Comparison of ENCODE assay signal across 8 mouse cellular contexts in the genomic region with DNA sequence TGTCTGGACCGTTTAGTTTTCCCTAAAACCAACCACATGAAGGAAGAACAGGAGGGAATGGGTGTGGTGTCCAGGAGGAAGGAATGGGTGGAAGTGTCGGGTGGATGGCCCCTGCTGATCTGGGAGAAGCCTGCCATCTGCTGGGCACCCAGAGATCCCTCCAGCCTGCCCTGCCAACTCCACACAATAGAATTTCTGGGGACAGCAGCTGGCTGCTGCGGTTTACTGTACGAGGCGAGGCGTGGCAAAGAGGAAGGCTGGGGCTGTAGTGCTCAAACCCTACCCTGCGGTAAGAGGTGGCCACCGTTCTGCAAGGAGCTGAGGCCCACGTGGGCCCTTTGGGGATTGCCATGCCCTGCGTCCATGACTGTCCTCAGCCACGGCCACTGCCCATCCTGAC. TPM values are rescaled to one million over a fixed set of nuclear protein-coding genes. Genes with fewer than 3 reads are reported as not detected.
DNase-seq lines count a peak whose midpoint lies in the region; ATAC-seq and TF ChIP-seq lines count a peak whose summit lies in the region.

No protein-coding gene starts in this region.

- WGBS in embryonic facial prominence, embryonic 15.5 days: 19% methylated on average over 11 of the region's 11 CpGs
- WGBS in heart, embryonic 15.5 days: 22% methylated on average over 11 of the region's 11 CpGs
- 25% methylated on average over 11 of the region's 11 CpGs for WGBS in kidney, postnatal 0 days
- 20% methylated on average over 11 of the region's 11 CpGs for WGBS in lung, embryonic 15.5 days

- H3K4me3 ChIP-seq in E14TG2a.4 (replicated peaks; ENCODE audit: low read length): no peak overlapping the region
- H3K4me3 ChIP-seq in embryonic facial prominence, embryonic 15.5 days (replicated peaks): no peak overlapping the region
- no peak overlapping the region for H3K4me3 ChIP-seq in heart, embryonic 15.5 days
- H3K4me3 ChIP-seq in kidney, postnatal 0 days (replicated peaks; ENCODE audit: low read depth, low read length): no peak overlapping the region
- no peak overlapping the region for H3K4me3 ChIP-seq in lung, embryonic 15.5 days

- H3K4me1 ChIP-seq in E14TG2a.4 (replicated peaks; ENCODE audit: low read depth, low read length): peaks cover 50% of the 10 kb centered on the region
- H3K4me1 ChIP-seq in embryonic facial prominence, embryonic 15.5 days: peaks cover 52% of the 10 kb centered on the region
- peaks cover 33% of the 10 kb centered on the region for H3K4me1 ChIP-seq in heart, embryonic 15.5 days (replicated peaks)
- H3K4me1 ChIP-seq in kidney, postnatal 0 days (replicated peaks; ENCODE audit: insufficient read depth, low read length): no peaks in the 10 kb centered on the region
- peaks cover 39% of the 10 kb centered on the region for H3K4me1 ChIP-seq in lung, embryonic 15.5 days

- no peak overlapping the region for H3K4me2 ChIP-seq in embryonic facial prominence, embryonic 15.5 days (replicated peaks)
- no peak overlapping the region for H3K4me2 ChIP-seq in heart, embryonic 15.5 days
- no peak overlapping the region for H3K4me2 ChIP-seq in kidney, postnatal 0 days (ENCODE audit: low read length)
- no peak overlapping the region for H3K4me2 ChIP-seq in lung, embryonic 15.5 days

- ATAC-seq in embryonic facial prominence, embryonic 15.5 days (ENCODE audit: insufficient number of reproducible peaks, low FRiP score, low TSS enrichment, low read depth): peak; percentile 63; the same call in 1 of the 2 replicates
- peak; percentile 60; the same call in 1 of the 2 replicates for ATAC-seq in heart, embryonic 15.5 days (replicated peaks; ENCODE audit: insufficient number of reproducible peaks, insufficient read depth, low FRiP score, low read depth)
- ATAC-seq in kidney, postnatal 0 days (replicated peaks; ENCODE audit: low FRiP score, low read depth): peak; percentile 42
- ATAC-seq in lung, embryonic 15.5 days (ENCODE audit: borderline replicate concordance, extremely low read depth, low FRiP score, low TSS enrichment): peak; percentile 67; the same call in 1 of the 2 replicates
- peak; percentile 56 for ATAC-seq in neutrophil, adult 5-6 weeks (ENCODE audit: extremely low read depth, insufficient number of reproducible peaks, low FRiP score, poor library complexity, severe bottlenecking)

- TF ChIP-seq CTCF in E14TG2a.4 (conservative IDR thresholded peaks at IDR 0.05; ENCODE audit: low read length): peak; percentile 24
- TF ChIP-seq CTCF in kidney, postnatal 0 days (IDR thresholded peaks at IDR 0.05; ENCODE audit: low read depth): peak; percentile 89

- DNase-seq in adrenal gland, postnatal 25 days: peak; percentile 79
- DNase-seq in kidney, postnatal 0 days (ENCODE audit: low spot score): peak; percentile 93
- peak; percentile 76 for DNase-seq in thymus, postnatal 14 days

- no peak overlapping the region for H3K27ac ChIP-seq in embryonic facial prominence, embryonic 15.5 days (replicated peaks)
- no peak overlapping the region for H3K27ac ChIP-seq in heart, embryonic 15.5 days
- no peak overlapping the region for H3K27ac ChIP-seq in kidney, postnatal 0 days
- H3K27ac ChIP-seq in lung, embryonic 15.5 days: no peak overlapping the region

- peaks cover 13% of the 10 kb centered on the region for H3K27me3 ChIP-seq in E14TG2a.4 (ENCODE audit: insufficient read depth, low read length)
- no peaks in the 10 kb centered on the region for H3K27me3 ChIP-seq in embryonic facial prominence, embryonic 15.5 days
- no peaks in the 10 kb centered on the region for H3K27me3 ChIP-seq in heart, embryonic 15.5 days
- H3K27me3 ChIP-seq in kidney, postnatal 0 days (ENCODE audit: insufficient read depth, low read length): no peaks in the 10 kb centered on the region
- H3K27me3 ChIP-seq in lung, embryonic 15.5 days: no peaks in the 10 kb centered on the region

- no peaks in the 10 kb centered on the region for H3K9me3 ChIP-seq in E14TG2a.4 (ENCODE audit: low read length)
- H3K9me3 ChIP-seq in embryonic facial prominence, embryonic 15.5 days (replicated peaks): no peaks in the 10 kb centered on the region
- H3K9me3 ChIP-seq in heart, embryonic 15.5 days (replicated peaks): no peaks in the 10 kb centered on the region
- H3K9me3 ChIP-seq in kidney, postnatal 0 days (replicated peaks; ENCODE audit: low read length): no peaks in the 10 kb centered on the region
- no peaks in the 10 kb centered on the region for H3K9me3 ChIP-seq in lung, embryonic 15.5 days

- H3K36me3 ChIP-seq in E14TG2a.4 (ENCODE audit: insufficient read depth, low read length): no peaks in the 10 kb centered on the region
- H3K36me3 ChIP-seq in embryonic facial prominence, embryonic 15.5 days: no peaks in the 10 kb centered on the region
- H3K36me3 ChIP-seq in heart, embryonic 15.5 days: no peaks in the 10 kb centered on the region
- no peaks in the 10 kb centered on the region for H3K36me3 ChIP-seq in kidney, postnatal 0 days (ENCODE audit: insufficient read depth, low read length)
- H3K36me3 ChIP-seq in lung, embryonic 15.5 days: no peaks in the 10 kb centered on the region

- H3K9ac ChIP-seq in embryonic facial prominence, embryonic 15.5 days: no peak overlapping the region
- no peak overlapping the region for H3K9ac ChIP-seq in heart, embryonic 15.5 days
- no peak overlapping the region for H3K9ac ChIP-seq in kidney, postnatal 0 days (ENCODE audit: low read depth, low read length)
- no peak overlapping the region for H3K9ac ChIP-seq in lung, embryonic 15.5 days

RNA-seq across cellular contexts. Expression of a gene that starts 37.8 kb away (rescaled TPM):
- 12.7 and 14.3 TPM in 2 replicates for total RNA-seq in adrenal gland, postnatal 25 days (2021)
- polyA plus RNA-seq in embryonic facial prominence, embryonic 15.5 days (2015; fragmentation: Nextera tagmentation; extraction: Ambion mirVana): 15.3 and 16.0 TPM in 2 replicates
- polyA plus RNA-seq in heart, embryonic 15.5 days (2015; fragmentation: Nextera tagmentation; extraction: Ambion mirVana): 16.1 and 19.7 TPM in 2 replicates
- 9.2 and 9.5 TPM in 2 replicates for polyA plus RNA-seq in kidney, postnatal 0 days (2015; fragmentation: Nextera tagmentation; extraction: Ambion mirVana)
- 19.9 and 20.9 TPM in 2 replicates for polyA plus RNA-seq in lung, embryonic 15.5 days (2015; fragmentation: Nextera tagmentation; extraction: Ambion mirVana)
- total RNA-seq in neutrophil, adult 5-6 weeks (2017): 0.12 and 0.23 TPM in 2 replicates

RNA-seq across cellular contexts. Expression of a gene that starts 37.9 kb away (rescaled TPM):
- total RNA-seq in adrenal gland, postnatal 25 days (2021): 0.29 and 1.7 TPM in 2 replicates
- polyA plus RNA-seq in embryonic facial prominence, embryonic 15.5 days (2015; fragmentation: Nextera tagmentation; extraction: Ambion mirVana): 10.3 and 13.0 TPM in 2 replicates
- 1.3 and 2.5 TPM in 2 replicates for polyA plus RNA-seq in heart, embryonic 15.5 days (2015; fragmentation: Nextera tagmentation; extraction: Ambion mirVana)
- 3.3 and 4.0 TPM in 2 replicates for polyA plus RNA-seq in kidney, postnatal 0 days (2015; fragmentation: Nextera tagmentation; extraction: Ambion mirVana)
- 4.9 and 5.7 TPM in 2 replicates for polyA plus RNA-seq in lung, embryonic 15.5 days (2015; fragmentation: Nextera tagmentation; extraction: Ambion mirVana)
- total RNA-seq in neutrophil, adult 5-6 weeks (2017): not detected in 2 replicates
